Mouse (Mus musculus): ENCODE results near the gene Ccdc124.

GRCm38 (mm10) chr8:70868559-70869198, 5.1 kb downstream of the Ccdc124 start:
- TF ChIP-seq POLR2A (IDR thresholded peaks at IDR 0.05; ENCODE audit: borderline replicate concordance, extremely low read depth, low read depth, low read length) (no peak), CTCF (IDR thresholded peaks at IDR 0.05; ENCODE audit: insufficient read depth, low read length) (no peak)

Measured in lung, adult 2 months (tissue).